Mouse (Mus musculus) CD4-positive, CD25-positive, alpha-beta regulatory T cell, adult 2 months (primary cell): ENCODE results near the gene Tns3.

ENCODE experiments used
- DNase-seq: peaks from one replicate; pipeline ENCODE4 v3.0.0-alpha.2; 2012; ENCODE audit warnings: low read depth, low spot score

Gene Tns3

DNA sequence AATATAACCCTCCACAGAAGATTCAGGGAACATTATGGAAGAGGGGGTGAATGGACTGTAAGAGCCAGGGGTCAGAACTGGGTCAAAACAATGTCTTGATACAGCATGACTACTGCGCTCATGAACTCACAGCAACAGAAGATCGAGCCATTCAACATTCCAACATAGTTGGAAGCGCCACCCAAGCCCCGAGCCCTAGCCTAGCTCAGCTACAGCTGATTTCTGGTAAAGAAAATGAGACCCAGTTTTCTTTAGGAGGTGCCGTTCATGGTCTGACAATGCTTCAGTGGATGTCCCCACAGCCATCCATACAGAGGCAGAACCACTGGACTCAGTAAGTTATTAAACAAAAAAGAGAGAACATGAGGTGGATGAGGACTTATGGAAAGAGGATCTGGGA, 224.1 kb downstream of the Tns3 start:
- no peak for DNase-seq

DNA sequence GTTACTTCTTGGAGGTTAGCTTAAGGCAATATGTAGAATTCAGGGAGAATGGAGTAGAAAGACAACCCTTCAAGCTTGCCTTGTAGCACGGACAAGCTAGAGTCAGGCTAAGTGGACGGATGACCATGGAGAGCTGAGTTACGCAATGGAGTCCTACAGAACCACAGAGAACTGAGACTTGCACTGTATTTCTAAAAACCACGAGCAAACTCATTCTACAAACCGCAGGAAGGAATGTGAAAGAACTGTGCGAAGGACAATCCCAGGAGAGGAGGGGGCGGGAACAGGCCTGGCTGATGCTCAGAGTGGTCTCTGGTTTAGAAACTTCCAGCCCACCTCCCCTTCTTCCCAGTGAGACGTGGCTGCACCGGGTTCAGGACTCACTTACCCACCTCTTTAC, 225.3 kb downstream of the Tns3 start:
- DNase-seq: no peak

DNA sequence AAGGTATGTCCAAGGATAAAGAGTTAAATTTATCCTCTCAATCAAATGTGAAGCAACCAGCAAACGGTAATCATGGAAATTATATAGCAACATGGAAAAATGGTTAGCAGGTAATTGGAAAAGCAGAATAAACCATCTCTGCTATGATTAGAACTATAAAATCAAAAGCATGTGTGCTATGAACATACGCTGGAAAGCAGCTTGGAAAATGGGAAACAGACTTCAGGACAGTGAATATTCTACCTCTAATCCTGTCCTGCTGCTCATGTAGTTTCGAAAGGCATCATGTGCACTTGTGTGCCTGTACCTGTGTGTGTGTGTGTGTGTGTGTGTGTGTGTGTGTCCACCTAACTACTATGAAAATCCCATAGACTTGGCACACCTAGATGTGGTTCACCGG, 226.1 kb downstream of the Tns3 start:
- DNase-seq: no peak

DNA sequence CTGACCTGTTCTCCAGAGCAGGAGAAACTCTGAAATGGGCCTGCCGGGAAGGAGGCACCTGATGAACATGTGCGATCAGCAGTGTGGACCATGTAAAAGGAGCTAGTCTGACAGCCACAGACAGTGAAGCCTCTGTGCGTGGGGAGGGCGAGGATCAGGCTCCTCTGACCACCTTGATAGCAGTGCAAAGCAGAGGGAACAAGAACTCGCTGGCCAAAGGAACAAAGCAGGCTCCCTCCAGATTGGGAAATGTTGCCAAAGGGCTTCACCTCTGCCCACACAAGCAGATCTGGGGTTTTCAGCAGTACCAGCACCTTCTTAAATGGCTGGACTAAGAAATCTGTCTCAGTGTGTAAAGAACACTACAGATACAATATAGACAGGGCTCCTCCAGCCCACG, 229.2 kb downstream of the Tns3 start:
- DNase-seq: no peak

DNA sequence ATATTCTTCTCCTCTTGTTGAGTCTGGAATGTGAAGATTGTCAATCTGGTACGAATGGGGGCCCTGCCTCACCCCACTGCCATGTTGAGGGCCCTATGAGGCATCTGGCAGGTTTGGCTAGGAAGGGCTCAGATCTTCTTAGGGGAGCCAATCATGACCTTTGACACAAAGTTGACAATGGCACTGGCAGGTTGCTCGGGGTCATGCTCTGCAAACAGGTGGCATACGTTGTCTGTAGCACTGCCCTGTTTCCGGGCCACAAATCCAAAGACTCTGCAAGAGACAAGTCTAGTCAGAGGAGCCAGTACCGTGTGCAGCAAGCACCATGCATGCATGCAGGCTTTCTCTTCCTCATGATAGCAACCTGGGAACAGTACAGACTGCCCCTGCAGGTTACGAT, 230.0 kb downstream of the Tns3 start:
- DNase-seq: no peak

DNA sequence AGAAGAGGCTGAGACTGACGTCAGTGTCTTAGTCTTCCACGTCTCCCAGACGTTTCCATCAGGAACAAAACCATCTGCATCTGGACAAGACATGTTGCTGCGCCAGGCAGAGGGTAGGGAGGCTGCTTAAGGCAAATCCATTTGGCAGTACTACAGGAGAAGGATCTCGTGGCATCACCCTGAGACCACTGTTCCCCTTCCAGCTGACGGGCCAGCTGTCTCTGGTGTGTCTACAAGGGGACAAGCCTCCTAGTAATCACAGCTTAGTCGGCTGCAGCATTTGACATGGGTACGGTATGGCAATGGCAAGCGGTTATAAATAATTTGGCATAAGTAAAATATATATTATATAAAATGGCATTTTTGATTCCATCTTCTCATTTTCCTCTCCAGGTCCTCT, 230.9 kb downstream of the Tns3 start:
- no peak for DNase-seq

DNA sequence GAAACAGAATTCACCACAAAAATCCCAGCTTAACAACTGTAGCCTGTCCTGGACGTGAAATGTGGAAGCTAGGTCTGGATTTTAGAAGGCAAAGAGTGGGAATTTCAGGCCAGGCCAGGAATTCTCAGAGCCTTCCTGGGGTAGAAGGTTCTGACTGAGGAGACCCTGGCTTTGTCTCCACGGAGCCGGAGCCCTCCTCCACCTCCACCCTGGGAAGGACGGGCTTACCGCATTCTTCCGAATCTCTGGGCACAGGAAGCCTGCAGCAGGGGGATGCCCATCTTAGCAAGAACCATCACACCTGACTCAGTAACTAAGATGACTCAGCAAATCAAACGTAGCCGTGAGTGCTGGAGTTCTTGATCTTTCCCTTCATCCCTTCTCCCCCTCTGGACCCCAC, 231.4 kb downstream of the Tns3 start:
- no peak for DNase-seq

DNA sequence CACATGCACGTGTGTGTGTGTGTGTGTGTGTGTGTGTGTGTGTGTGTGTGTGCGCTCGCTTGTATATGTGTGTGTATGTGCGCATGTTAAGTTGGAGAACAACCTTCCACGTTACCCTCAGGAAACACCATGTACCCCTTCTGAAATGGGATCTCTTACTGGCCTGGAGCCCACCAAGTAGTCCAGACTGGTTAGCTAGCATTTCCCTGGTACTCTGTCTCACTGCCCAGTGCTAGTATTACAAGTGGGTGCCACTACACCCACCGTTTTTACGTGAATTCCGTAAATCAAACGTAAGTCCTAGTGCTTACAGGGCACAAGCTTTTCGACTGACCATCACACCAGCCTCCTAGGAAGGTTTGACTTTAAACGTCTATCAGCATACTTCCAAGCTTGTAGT, 236.7 kb downstream of the Tns3 start:
- DNase-seq: no peak

DNA sequence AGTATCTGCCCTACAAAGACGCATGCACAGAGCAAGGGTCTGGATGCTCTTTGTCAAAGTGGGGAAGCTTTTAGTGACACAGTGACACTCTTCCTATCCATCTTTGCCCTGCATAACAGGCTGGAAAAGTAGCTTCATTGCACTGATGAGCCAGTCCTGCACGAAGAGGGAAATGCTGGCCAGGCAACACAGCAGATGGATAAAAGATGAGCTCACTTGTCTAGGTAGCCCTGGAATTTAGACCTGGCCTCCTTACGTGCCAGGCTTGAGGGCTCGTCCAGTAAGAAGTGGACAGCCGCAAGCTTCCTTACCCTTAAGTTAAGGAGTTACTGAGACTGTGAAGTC, 239.1 kb downstream of the Tns3 start:
- DNase-seq: no peak

DNA sequence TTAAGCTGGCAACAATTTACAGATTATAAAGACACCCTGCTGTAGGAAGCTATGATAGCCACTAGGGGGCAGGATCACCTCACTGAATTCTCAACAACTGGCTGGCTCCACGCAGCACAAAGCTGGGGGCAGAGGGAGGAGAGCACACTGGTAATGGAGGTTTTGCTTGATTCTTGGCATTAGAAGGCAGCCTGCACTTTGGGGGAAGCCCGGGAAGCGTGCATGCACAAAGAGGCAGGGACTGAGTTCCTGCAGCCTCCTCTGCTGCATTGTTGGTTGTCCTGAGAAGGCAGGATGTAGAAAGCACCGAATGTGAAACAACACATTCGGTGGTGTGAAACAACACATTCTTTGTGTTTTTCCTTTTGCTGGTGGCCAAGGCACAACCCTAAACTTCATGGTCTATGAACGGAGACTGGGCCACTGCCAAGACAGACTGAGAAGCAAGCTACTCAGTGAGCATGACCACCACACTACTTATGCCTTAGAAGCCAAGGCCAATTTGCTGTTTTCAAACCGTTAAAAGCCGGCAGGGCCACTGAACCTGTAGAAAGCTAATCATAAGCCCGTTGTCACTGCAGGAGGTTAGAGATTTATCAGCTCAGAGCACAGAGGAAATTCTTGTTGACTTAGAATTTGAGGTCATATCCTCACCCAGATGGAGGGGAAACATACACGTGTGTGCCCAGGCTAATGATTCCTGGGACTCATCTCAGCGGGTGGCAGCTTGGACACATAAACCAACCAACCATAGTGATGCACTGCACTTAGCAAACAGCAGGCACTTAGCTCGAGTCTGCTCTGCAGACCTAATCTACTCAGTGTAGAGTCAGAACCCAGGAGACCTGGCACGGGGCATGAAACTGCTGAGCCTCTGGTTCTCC, 239.8 kb downstream of the Tns3 start:
- DNase-seq: peak; percentile 51

DNA sequence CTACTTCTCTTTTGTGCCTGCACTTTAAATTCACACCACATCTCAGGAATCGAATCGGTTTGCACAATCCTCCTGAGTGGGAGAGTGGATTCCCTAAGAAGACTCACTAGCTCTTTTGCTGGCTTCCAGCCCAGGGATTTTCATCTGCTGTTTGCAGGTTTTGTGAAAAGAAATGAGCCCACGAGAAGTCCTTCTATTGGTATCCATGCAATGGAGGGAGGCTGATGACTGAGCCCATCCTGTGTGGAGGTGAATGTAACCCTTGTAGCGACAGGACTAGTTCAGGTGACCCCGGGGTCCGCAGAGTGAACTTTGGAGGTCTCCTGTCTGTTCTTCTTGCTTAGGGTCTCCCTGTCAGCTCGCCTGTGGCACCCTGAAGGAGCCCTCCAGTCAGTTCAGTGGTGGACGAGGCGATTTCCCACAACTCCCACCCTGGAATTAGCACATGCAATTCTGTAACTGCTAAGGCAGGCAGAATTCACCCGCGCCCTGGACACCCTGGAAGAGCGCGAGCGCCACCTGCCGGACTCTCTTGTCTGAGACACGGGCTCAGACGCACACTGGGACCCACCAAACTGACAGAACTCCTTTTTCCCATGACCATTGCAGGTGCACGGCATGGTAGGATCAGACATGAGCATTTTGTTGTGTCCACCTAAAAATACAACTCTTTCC, 259.0 kb downstream of the Tns3 start:
- peak; percentile 49 for DNase-seq

DNA sequence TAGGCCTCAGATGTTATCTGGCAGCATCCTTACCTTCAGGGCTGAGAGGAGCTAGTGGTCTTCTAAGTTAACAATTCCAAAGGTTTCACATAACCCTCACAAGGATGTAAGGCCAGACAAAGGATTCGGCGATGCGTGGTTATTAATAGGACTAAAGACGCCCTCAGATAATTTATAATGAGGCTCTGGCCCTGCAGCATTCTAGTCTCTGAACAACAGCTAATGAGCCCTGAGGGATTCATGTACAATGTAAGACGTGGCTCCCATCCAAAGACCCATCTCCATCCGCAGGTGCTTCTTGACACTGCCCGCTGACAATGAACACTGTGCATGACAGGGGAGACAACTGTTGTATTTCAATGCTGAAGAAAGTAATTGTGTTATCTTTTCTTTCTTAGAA, 263.0 kb downstream of the Tns3 start:
- no peak for DNase-seq

DNA sequence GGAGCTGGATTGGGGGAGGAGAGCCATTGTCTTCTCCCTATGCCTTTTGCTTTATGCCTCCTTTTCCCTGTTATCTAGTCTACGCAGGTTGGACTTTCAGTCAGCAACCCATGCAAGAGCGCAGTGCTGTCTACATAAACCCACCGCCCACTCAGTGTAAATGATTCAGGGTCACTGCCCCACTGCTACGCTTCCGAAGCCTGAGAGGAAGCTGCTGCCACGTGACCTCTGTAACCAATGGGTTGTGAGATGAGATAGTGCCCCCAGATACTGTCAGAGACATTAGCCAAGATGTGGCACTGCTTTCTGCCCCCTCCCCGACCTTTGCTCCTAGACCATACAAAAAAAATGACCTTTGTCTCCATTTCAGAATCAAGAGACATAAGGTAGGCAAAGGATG, 268.0 kb downstream of the Tns3 start:
- no peak for DNase-seq

DNA sequence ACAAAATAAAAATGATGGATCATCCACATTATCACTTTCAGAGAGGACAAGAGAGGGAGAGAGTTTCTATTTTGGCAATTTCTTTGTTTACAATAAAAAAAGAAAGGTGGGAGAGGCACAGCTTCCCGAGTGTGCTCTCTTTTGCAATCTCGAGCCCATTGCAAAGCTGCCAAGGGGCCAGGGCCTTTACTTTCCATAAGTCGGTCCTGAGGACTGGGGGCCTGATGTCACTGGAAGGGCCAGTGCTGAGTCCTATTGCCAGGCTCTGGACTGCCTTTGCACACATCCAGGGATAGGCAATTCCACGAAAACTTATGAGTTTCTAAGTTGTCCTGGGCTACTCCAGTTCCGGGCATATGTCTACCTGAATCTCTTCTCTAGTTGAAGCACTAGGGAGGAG, 272.8 kb downstream of the Tns3 start:
- DNase-seq: no peak

DNA sequence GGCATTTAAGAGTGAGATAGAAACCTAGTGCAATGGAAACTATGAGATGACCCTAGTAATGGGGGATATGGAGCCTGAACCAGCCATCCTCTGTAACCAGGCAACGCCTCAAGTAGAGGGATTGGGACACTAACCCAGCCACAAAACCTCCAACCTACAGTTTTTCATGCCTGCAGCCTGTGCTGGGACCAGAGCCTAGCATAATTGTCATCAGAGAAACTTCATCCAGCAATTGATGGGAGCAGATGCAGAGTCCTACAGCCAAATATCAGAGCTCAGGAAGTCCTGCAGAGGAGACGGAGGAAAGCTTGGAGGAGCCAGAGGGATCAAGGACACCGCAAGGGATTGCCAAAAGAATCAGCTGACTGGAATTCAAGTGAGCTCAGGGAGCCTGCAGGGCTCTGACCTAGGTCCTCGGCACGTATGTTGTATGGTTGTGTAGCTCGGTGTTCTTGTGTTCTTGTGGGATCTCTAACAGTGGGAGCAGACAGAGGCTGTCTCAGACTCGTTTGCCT, 278.4 kb downstream of the Tns3 start:
- no peak for DNase-seq
